Mouse (Mus musculus): Measurements from ENCODE around the gene Zcwpw1. TPM values are rescaled to one million over a fixed set of nuclear protein-coding genes. Genes with fewer than 3 reads are reported as not detected.
"Not testable (repeated sequence)": the region's sequence is repeated elsewhere in the genome, so short reads cannot be mapped to it uniquely, and the experiment has no call there.

Gene Zcwpw1
- polyA plus RNA-seq, 1 experiment = 15.5 TPM

DNA sequence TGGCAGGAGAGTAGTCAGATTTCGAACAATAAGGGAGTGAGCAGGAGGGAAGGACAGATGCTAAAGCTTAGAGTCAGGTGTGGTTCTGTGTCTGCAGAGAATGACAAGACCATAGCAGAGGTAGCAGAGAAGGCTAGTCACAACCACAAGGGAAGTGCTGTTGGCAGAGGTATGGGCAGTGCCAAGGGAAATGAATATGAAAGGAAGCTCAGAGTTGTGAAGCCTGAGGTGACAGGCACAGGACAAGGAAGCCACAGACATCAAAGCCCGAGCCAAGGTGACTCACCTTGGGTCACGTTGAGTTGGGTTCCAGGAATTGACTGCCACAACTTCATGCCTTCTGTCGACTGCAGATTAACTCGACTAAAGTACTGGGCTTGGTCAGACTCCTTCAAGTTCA lies 69.3 kb downstream of the Zcwpw1 start:
- H3K4me1 ChIP-seq (ENCODE audit: control insufficient read depth, insufficient read depth, low read length); H3K27ac ChIP-seq (ENCODE audit: insufficient read depth, low read length); H3K9me3 ChIP-seq (replicated peaks; ENCODE audit: control insufficient read depth, insufficient read depth, low read length, poor library complexity, severe bottlenecking); H3K36me3 ChIP-seq (ENCODE audit: control insufficient read depth, insufficient read depth, low read length, poor library complexity, severe bottlenecking); H3K4me3 ChIP-seq (ENCODE audit: low read depth, low read length); H3K9ac ChIP-seq (ENCODE audit: low read depth, poor library complexity, severe bottlenecking); H3K27me3 ChIP-seq (ENCODE audit: control insufficient read depth, insufficient read depth, low read length, poor library complexity, severe bottlenecking): not testable (repeated sequence)

- H3K9me3 ChIP-seq (replicated peaks; ENCODE audit: control insufficient read depth, insufficient read depth, low read length, poor library complexity, severe bottlenecking); H3K27ac ChIP-seq (ENCODE audit: insufficient read depth, low read length); H3K27me3 ChIP-seq (ENCODE audit: control insufficient read depth, insufficient read depth, low read length, poor library complexity, severe bottlenecking); H3K4me1 ChIP-seq (ENCODE audit: control insufficient read depth, insufficient read depth, low read length); H3K36me3 ChIP-seq (ENCODE audit: control insufficient read depth, insufficient read depth, low read length, poor library complexity, severe bottlenecking); H3K9ac ChIP-seq (ENCODE audit: low read depth, poor library complexity, severe bottlenecking); H3K4me3 ChIP-seq (ENCODE audit: low read depth, low read length): not testable (repeated sequence)
Measured at GRCm38 (mm10) chr5:137857960-137858710, 70.5 kb downstream of the Zcwpw1 start, which contains the start of gene Pilrb1. Pilrb1 (minus strand) TSS chr5:137858106.

GRCm38 (mm10) chr5:137864008-137864407 lies 76.4 kb downstream of the Zcwpw1 start:
- H3K4me3 ChIP-seq (ENCODE audit: low read depth, low read length); H3K27me3 ChIP-seq (ENCODE audit: control insufficient read depth, insufficient read depth, low read length, poor library complexity, severe bottlenecking); H3K36me3 ChIP-seq (ENCODE audit: control insufficient read depth, insufficient read depth, low read length, poor library complexity, severe bottlenecking); H3K9me3 ChIP-seq (replicated peaks; ENCODE audit: control insufficient read depth, insufficient read depth, low read length, poor library complexity, severe bottlenecking); H3K27ac ChIP-seq (ENCODE audit: insufficient read depth, low read length); H3K4me1 ChIP-seq (ENCODE audit: control insufficient read depth, insufficient read depth, low read length); H3K9ac ChIP-seq (ENCODE audit: low read depth, poor library complexity, severe bottlenecking): not testable (repeated sequence)

GRCm38 (mm10) chr5:137868600-137868999 lies 81.0 kb downstream of the Zcwpw1 start:
- H3K27ac ChIP-seq (ENCODE audit: insufficient read depth, low read length); H3K36me3 ChIP-seq (ENCODE audit: control insufficient read depth, insufficient read depth, low read length, poor library complexity, severe bottlenecking); H3K9me3 ChIP-seq (replicated peaks; ENCODE audit: control insufficient read depth, insufficient read depth, low read length, poor library complexity, severe bottlenecking); H3K27me3 ChIP-seq (ENCODE audit: control insufficient read depth, insufficient read depth, low read length, poor library complexity, severe bottlenecking); H3K4me1 ChIP-seq (ENCODE audit: control insufficient read depth, insufficient read depth, low read length); H3K4me3 ChIP-seq (ENCODE audit: low read depth, low read length); H3K9ac ChIP-seq (ENCODE audit: low read depth, poor library complexity, severe bottlenecking): not testable (repeated sequence)

- not testable (repeated sequence) for H3K4me1 ChIP-seq (ENCODE audit: control insufficient read depth, insufficient read depth, low read length); H3K9me3 ChIP-seq (replicated peaks; ENCODE audit: control insufficient read depth, insufficient read depth, low read length, poor library complexity, severe bottlenecking); H3K27ac ChIP-seq (ENCODE audit: insufficient read depth, low read length); H3K4me3 ChIP-seq (ENCODE audit: low read depth, low read length); H3K9ac ChIP-seq (ENCODE audit: low read depth, poor library complexity, severe bottlenecking); H3K27me3 ChIP-seq (ENCODE audit: control insufficient read depth, insufficient read depth, low read length, poor library complexity, severe bottlenecking); H3K36me3 ChIP-seq (ENCODE audit: control insufficient read depth, insufficient read depth, low read length, poor library complexity, severe bottlenecking)
Measured at GRCm38 (mm10) chr5:137871644-137872380, 84.2 kb downstream of the Zcwpw1 start, which contains the start of gene Pilrb2. Pilrb2 (minus strand) TSS chr5:137871815.

Other genes with a start within 250 kb of the Zcwpw1 start
- gene Actl6b, start 234.3 kb upstream of the Zcwpw1 start, polyA plus RNA-seq (2011; ENCODE audit: insufficient read depth, insufficient read length, low read depth, missing spikeins) = not detected in 2 replicates
- 2.3 and 5.4 TPM in 2 replicates for gene Tfr2, start 218.0 kb upstream of the Zcwpw1 start, polyA plus RNA-seq (2011; ENCODE audit: insufficient read depth, insufficient read length, low read depth, missing spikeins)
- 20.3 and 22.4 TPM in 2 replicates for gene Mospd3, start 186.7 kb upstream of the Zcwpw1 start, polyA plus RNA-seq (2011; ENCODE audit: insufficient read depth, insufficient read length, low read depth, missing spikeins)
- gene Pcolce, start 174.0 kb upstream of the Zcwpw1 start, polyA plus RNA-seq (2011; ENCODE audit: insufficient read depth, insufficient read length, low read depth, missing spikeins) = 49.2 and 60.6 TPM in 2 replicates
- gene Fbxo24, start 158.8 kb upstream of the Zcwpw1 start, polyA plus RNA-seq (2011; ENCODE audit: insufficient read depth, insufficient read length, low read depth, missing spikeins) = 0.48 and 0.94 TPM in 2 replicates
- 25.1 and 28.6 TPM in 2 replicates for gene Lrch4, start 158.7 kb upstream of the Zcwpw1 start, polyA plus RNA-seq (2011; ENCODE audit: insufficient read depth, insufficient read length, low read depth, missing spikeins)
- 5.4 and 9.0 TPM in 2 replicates for gene Gm20605, start 158.6 kb upstream of the Zcwpw1 start, polyA plus RNA-seq (2011; ENCODE audit: insufficient read depth, insufficient read length, low read depth, missing spikeins)
- gene Sap25, start 146.5 kb upstream of the Zcwpw1 start, polyA plus RNA-seq (2011; ENCODE audit: insufficient read depth, insufficient read length, low read depth, missing spikeins) = 5.0 and 7.9 TPM in 2 replicates
- gene Irs3, start 142.1 kb upstream of the Zcwpw1 start, polyA plus RNA-seq (2011; ENCODE audit: insufficient read depth, insufficient read length, low read depth, missing spikeins) = 1.2 and 1.5 TPM in 2 replicates
- 14.8 and 16.0 TPM in 2 replicates for gene Agfg2, start 103.1 kb upstream of the Zcwpw1 start, polyA plus RNA-seq (2011; ENCODE audit: insufficient read depth, insufficient read length, low read depth, missing spikeins)
- gene Nyap1, start 46.2 kb upstream of the Zcwpw1 start, polyA plus RNA-seq (2011; ENCODE audit: insufficient read depth, insufficient read length, low read depth, missing spikeins) = 12.4 and 13.0 TPM in 2 replicates
- 47.7 and 53.3 TPM in 2 replicates for gene Tsc22d4, start 42.1 kb upstream of the Zcwpw1 start, polyA plus RNA-seq (2011; ENCODE audit: insufficient read depth, insufficient read length, low read depth, missing spikeins)
- 30.3 and 35.4 TPM in 2 replicates for gene Ppp1r35, start 8.9 kb upstream of the Zcwpw1 start, polyA plus RNA-seq (2011; ENCODE audit: insufficient read depth, insufficient read length, low read depth, missing spikeins)
- gene Mepce, start 143 bp upstream of the Zcwpw1 start, polyA plus RNA-seq (2011; ENCODE audit: insufficient read depth, insufficient read length, low read depth, missing spikeins) = 21.6 and 24.8 TPM in 2 replicates
- not detected in 2 replicates for gene Pilra, start 48.5 kb downstream of the Zcwpw1 start, polyA plus RNA-seq (2011; ENCODE audit: insufficient read depth, insufficient read length, low read depth, missing spikeins)
- not detected in 2 replicates for gene Pilrb1, start 70.3 kb downstream of the Zcwpw1 start, polyA plus RNA-seq (2011; ENCODE audit: insufficient read depth, insufficient read length, low read depth, missing spikeins)
- not detected in 2 replicates for gene Pilrb2, start 84.0 kb downstream of the Zcwpw1 start, polyA plus RNA-seq (2011; ENCODE audit: insufficient read depth, insufficient read length, low read depth, missing spikeins)
- not detected in 2 replicates for gene Cyp3a13, start 133.8 kb downstream of the Zcwpw1 start, polyA plus RNA-seq (2011; ENCODE audit: insufficient read depth, insufficient read length, low read depth, missing spikeins)
- not detected in 2 replicates for gene Gjc3, start 175.3 kb downstream of the Zcwpw1 start, polyA plus RNA-seq (2011; ENCODE audit: insufficient read depth, insufficient read length, low read depth, missing spikeins)
- gene Azgp1, start 193.7 kb downstream of the Zcwpw1 start, polyA plus RNA-seq (2011; ENCODE audit: insufficient read depth, insufficient read length, low read depth, missing spikeins) = not detected in 2 replicates
- not detected in 2 replicates for gene Smok3a, start 233.5 kb downstream of the Zcwpw1 start, polyA plus RNA-seq (2011; ENCODE audit: insufficient read depth, insufficient read length, low read depth, missing spikeins)
- not detected in 2 replicates for gene Smok3b, start 233.6 kb downstream of the Zcwpw1 start, polyA plus RNA-seq (2011; ENCODE audit: insufficient read depth, insufficient read length, low read depth, missing spikeins)